Mouse (Mus musculus): ENCODE data around the gene Mob3b.
"Not testable (repeated sequence)": the region's sequence is repeated elsewhere in the genome, so short reads cannot be mapped to it uniquely, and the experiment has no call there.

The Mob3b gene

GRCm38 (mm10) chr4:34958155-34959028 lies 198.9 kb downstream of the Mob3b start:
- DNase-seq: peak; percentile 18

GRCm38 (mm10) chr4:34953716-34954115 lies 203.6 kb downstream of the Mob3b start:
- DNase-seq: no peak

GRCm38 (mm10) chr4:34947181-34947580 lies 210.1 kb downstream of the Mob3b start:
- DNase-seq: no peak

DNA sequence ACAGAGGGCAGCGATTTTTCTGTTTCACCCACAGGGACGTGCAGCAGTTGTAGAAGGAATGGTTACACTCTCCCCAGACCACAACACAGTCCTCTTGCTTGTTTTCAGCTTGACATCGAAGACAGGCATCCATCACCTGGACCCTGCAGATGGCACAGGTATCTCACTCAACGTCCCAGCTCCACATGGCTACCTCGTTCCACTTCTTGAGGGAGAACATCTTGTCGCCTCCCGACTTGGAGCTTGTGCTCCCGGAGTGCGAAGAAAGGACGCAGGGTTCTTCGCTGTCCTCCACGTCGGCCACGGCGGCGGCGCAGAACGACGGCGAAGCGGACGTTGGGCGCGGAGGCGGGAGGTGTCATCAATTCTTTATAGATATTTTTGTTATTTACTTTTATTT lies 216.2 kb downstream of the Mob3b start:
- DNase-seq: no peak

GRCm38 (mm10) chr4:34928386-34928785 lies 228.9 kb downstream of the Mob3b start:
- DNase-seq: not testable (repeated sequence)

DNA sequence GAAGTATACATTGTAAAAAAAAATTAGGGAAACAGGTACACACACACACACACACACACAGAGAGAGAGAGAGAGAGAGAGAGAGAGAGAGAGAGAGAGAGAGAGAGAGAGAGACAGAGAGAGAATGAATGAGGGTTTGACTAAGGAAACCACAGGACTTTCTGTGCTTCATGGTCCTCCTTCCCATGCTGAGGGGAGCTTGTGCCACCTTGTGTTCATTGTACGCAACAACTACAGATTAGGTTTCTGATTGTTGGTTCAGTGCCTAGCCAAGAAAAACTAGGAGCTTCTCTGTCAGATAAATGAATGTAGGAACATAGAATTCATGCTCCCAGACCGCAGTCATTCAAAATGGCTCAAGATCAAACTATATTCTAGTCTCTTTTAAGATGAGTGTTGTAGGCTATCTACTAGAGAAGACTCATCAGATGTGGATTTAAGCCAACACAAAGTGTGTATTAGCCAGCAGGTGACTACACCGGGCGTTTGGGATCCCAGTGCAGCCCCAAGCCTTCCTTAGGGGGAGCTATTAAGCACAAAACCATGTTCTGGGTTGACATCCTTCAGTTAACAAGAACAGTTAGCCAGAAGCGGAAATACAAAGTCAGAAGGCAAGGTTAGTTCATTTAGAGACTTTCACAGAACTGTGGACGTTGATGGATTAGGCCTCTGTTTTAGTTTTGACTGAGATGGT lies 235.0 kb downstream of the Mob3b start:
- peak; percentile 26 for DNase-seq

DNA sequence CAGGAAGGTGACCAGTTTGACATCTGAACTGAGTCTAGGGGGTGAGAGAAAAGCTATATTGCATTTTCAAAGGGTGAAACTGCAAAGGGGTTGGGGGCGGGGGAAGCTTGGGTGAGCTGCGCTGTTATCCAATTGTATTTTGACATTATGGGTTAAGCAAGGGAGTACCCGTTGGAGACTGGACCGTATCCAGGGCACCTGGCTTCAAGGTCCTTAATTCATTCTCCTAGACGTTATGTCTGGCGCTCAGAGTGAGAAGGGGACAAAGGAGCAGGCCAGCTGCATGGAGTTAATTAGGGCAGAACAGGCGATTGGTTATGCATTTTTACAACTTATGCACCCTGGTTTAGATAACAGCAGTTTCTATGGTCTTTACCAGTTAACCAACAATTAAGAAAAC lies 239.9 kb downstream of the Mob3b start:
- no peak for DNase-seq

- no peak for DNase-seq
Measured at GRCm38 (mm10) chr4:34912171-34912570, 245.1 kb downstream of the Mob3b start.

DNA sequence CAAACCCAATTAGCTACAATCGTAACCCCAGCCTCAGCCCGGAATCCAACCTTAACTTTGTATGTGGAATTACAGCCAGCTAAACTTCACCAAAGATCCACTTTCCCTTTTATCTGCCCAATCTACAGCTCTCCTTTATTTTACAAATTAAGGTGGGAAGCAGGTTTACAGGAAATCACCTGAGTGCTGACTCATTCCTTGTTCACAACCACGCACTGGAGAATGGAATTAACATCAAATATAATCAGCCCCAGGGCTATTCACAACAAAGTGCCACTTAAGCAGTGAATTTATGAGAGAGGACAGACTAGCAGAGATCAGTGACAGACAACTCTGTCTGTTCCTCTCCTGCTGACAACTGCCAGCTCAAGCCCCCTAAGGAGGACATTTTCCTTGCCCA lies 245.9 kb downstream of the Mob3b start:
- DNase-seq: no peak

GRCm38 (mm10) chr4:34908127-34908526 lies 249.2 kb downstream of the Mob3b start:
- no peak for DNase-seq

DNA sequence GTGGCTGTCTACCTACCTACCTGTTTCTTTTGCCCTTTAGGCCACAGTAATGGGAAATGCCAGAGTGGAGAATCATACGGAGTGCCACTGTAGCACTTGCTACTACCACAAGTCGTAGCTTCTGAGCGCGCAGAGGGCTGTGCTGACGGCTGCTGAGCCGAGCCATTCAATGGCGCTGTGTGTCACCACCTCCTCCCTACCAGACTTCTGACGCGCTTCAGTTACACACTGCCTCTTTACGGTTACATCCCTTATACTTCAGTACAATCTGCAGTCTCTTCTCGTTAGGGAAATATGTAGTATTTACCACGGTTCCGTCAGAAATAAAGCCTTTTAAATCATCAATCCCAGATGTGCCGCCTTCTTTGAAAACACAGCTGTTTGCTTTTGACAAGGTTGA lies 250.3 kb downstream of the Mob3b start:
- no peak for DNase-seq

GRCm38 (mm10) chr4:34906151-34906550 lies 251.1 kb downstream of the Mob3b start:
- DNase-seq: no peak

DNA sequence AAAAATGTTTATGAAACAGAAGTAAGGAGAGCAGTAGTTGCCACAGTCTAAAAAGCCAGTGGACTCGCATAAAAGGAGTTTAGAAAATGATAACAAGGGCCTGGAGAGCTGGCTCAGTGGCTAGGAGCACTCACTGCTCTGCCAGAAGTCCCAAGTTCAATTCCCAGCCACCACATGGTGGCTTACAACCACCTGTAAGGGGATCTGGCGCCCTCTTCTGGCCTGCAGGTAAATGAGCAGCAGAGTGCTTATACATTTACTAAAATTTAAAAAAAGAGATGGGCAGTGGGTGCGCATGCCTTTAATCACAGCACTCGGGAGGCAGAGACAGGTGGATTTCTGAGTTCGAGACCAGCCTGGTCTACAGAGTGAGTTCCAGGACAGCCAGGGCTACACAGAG lies 251.9 kb downstream of the Mob3b start:
- DNase-seq: no peak

DNA sequence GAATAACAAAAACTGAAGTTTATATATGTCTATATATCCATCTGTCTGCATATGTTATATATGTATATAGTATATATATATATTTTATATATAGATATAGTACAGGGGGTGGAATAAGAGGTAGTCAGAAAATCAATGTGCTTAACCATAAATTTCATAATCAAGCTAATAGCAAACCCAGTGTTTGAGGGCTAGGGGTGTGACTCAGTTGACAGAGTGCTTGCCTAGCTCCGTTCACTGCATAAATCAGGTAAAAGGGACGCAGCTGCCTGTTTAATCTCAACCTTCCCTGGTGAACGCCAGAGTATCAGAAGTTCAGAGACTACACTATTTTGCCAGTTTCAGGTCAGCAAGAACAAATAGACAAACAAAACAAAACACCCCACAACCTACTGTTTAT lies 255.7 kb downstream of the Mob3b start:
- DNase-seq: not testable (repeated sequence)

DNA sequence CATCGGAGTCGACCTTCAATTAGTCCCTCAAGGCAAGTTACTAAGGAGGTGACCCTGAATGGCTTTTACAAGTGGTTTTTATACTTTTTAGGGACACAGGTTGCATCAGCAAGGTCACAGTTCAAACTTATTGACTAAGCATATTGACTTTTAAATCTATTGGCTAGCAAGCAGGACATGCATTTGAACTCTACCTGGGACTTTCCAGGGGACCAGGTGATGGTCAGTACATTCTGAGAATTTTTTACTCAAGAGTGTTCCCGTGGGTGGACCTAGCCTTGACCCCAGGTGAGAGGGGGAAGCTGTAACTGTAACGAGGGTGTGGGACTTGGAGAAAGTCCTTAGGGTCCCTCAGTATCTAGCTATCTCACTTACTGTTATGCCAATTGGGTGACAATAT lies 256.1 kb downstream of the Mob3b start:
- DNase-seq: no peak

DNA sequence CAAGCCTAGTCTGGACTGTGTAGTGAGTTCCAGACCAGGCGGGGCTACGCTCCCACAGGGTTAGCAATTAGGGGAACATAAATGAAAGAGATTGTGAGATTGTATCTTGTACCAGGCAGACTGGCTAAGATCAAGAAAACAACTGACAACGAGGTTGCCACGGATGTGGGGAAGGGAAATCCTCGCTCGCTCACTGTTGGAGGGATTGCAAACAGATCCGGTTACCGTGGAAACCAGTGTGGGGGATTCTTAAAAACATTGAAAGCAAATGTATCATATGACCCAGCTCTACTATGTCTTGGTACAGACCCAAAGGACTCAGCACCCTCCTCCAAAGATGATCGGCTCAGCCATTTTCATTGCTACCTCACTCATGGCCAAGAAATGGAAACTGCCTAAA lies 257.1 kb downstream of the Mob3b start:
- no peak for DNase-seq

DNA sequence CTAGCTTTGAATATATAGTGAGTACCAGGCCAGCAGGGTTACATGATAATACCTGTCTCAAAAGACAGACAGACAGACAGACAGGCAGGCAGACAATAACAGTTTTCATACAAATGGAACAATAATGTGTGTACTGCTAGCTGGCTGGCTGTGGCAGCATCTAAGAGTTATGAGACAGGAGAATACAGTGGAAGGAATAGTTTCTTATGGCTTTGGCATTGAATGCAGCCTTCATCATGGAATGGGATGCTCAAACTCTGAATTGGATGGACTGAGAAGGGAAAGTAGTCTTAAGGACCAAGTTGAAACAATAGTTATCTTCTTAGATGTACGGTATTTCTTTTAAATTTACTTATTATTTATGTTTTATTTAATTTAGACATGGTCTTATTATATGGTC lies 258.0 kb downstream of the Mob3b start:
- no peak for DNase-seq

Measured in cerebellum, adult 11 months (tissue).